Mouse (Mus musculus): Measurements from ENCODE around the gene Zmiz1. TPM values are rescaled to one million over a fixed set of nuclear protein-coding genes. Genes with fewer than 3 reads are reported as not detected.

The Zmiz1 gene
- 129 and 135 TPM in 2 replicates for total RNA-seq (2014; rRNA removed)
- polyA plus RNA-seq (2015; fragmentation: Nextera tagmentation; extraction: Ambion mirVana) = 41.9 and 50.6 TPM in 2 replicates

GRCm38 (mm10) chr14:25459016-25459393 is at the start of gene Zmiz1:
TSS of gene Zmiz1 (plus strand) at chr14:25459185.
- H3K36me3 ChIP-seq (ENCODE audit: insufficient read depth, low read length) = no peaks in the 10 kb centered on the region
- no peaks in the 10 kb centered on the region for H3K27me3 ChIP-seq (ENCODE audit: insufficient read depth, low read length)
- WGBS = under 1% methylated on average over 42 of the region's 42 CpGs
- H3K27ac ChIP-seq = peak within 1 kb of the TSS; percentile 98
- peak within 1 kb of the TSS; percentile 85 for H3K4me3 ChIP-seq (ENCODE audit: low read length)
- DNase-seq (ENCODE audit: low spot score) (peak; percentile 95), ATAC-seq (peak; percentile 28)
- H3K9me3 ChIP-seq (ENCODE audit: low read length) = no peaks in the 10 kb centered on the region
- peak within 1 kb of the TSS; percentile 96 for H3K9ac ChIP-seq (replicated peaks; ENCODE audit: low read length)
- peak within 1 kb of the TSS; percentile 89 for H3K4me2 ChIP-seq (ENCODE audit: low read depth, low read length)
- H3K4me1 ChIP-seq (ENCODE audit: insufficient read depth, low read length) = peaks cover 30% of the 10 kb centered on the region
- no peak for TF ChIP-seq CTCF (IDR thresholded peaks at IDR 0.05; ENCODE audit: low read depth)

- ATAC-seq = no peak
- H3K9ac ChIP-seq (replicated peaks; ENCODE audit: low read length) = no peak overlapping the region
- DNase-seq (ENCODE audit: low spot score) = no peak
- no peaks in the 10 kb centered on the region for H3K36me3 ChIP-seq (ENCODE audit: insufficient read depth, low read length)
- 77% methylated on average over 9 of the region's 9 CpGs for WGBS
- no peaks in the 10 kb centered on the region for H3K9me3 ChIP-seq (ENCODE audit: low read length)
- no peak overlapping the region for H3K4me3 ChIP-seq (ENCODE audit: low read length)
- H3K27me3 ChIP-seq (ENCODE audit: insufficient read depth, low read length) = no peaks in the 10 kb centered on the region
- H3K27ac ChIP-seq = no peak overlapping the region
- H3K4me1 ChIP-seq (ENCODE audit: insufficient read depth, low read length) = no peaks in the 10 kb centered on the region
- TF ChIP-seq CTCF (IDR thresholded peaks at IDR 0.05; ENCODE audit: low read depth) = no peak
- no peak overlapping the region for H3K4me2 ChIP-seq (ENCODE audit: low read depth, low read length)
These were observed 47.0 kb upstream of the Zmiz1 start for GRCm38 (mm10) chr14:25411848-25412527.

GRCm38 (mm10) chr14:25412811-25413210 is 46.2 kb upstream of the Zmiz1 start:
- Histone ChIP-seq H3K9me3 (ENCODE audit: low read length) (no peaks in the 10 kb centered on the region), H3K9ac (replicated peaks; ENCODE audit: low read length) (no peak overlapping the region), H3K27ac (no peak overlapping the region), H3K4me1 (ENCODE audit: insufficient read depth, low read length) (no peaks in the 10 kb centered on the region), H3K27me3 (ENCODE audit: insufficient read depth, low read length) (no peaks in the 10 kb centered on the region), H3K36me3 (ENCODE audit: insufficient read depth, low read length) (no peaks in the 10 kb centered on the region), H3K4me3 (ENCODE audit: low read length) (no peak overlapping the region), H3K4me2 (ENCODE audit: low read depth, low read length) (no peak overlapping the region)
- 98% methylated on average over 10 of the region's 10 CpGs for WGBS
- no peak for DNase-seq (ENCODE audit: low spot score)
- no peak for TF ChIP-seq CTCF (IDR thresholded peaks at IDR 0.05; ENCODE audit: low read depth)
- ATAC-seq = no peak

DNA sequence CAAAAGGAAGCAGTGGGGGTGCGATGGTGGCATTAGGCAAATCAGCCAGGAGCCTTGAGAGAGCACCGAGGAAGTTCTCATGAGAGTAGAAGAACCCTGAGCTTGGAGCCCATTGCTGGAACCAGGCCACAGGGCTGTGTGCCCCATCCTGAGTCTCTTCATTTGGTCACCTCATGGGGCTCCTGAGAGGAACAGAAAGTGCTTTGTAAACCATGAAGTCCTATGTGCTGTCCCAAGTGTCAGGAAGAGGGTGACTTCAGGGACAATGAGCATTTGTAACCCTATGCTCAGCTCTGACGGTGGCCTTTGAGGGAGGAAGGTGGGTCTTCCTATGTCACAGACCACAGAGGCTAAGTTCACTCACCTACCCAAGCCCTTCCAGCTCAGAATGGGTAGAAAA is 45.5 kb upstream of the Zmiz1 start:
- ATAC-seq (no peak), DNase-seq (ENCODE audit: low spot score) (no peak)
- no peak overlapping the region for H3K27ac ChIP-seq
- H3K4me1 ChIP-seq (ENCODE audit: insufficient read depth, low read length) = no peaks in the 10 kb centered on the region
- H3K27me3 ChIP-seq (ENCODE audit: insufficient read depth, low read length) = no peaks in the 10 kb centered on the region
- H3K36me3 ChIP-seq (ENCODE audit: insufficient read depth, low read length) = no peaks in the 10 kb centered on the region
- no peak overlapping the region for H3K4me3 ChIP-seq (ENCODE audit: low read length)
- WGBS = 70% methylated on average over 3 of the region's 3 CpGs
- H3K9me3 ChIP-seq (ENCODE audit: low read length) = no peaks in the 10 kb centered on the region
- H3K9ac ChIP-seq (replicated peaks; ENCODE audit: low read length) = no peak overlapping the region
- no peak overlapping the region for H3K4me2 ChIP-seq (ENCODE audit: low read depth, low read length)
- TF ChIP-seq CTCF (IDR thresholded peaks at IDR 0.05; ENCODE audit: low read depth) = no peak

DNA sequence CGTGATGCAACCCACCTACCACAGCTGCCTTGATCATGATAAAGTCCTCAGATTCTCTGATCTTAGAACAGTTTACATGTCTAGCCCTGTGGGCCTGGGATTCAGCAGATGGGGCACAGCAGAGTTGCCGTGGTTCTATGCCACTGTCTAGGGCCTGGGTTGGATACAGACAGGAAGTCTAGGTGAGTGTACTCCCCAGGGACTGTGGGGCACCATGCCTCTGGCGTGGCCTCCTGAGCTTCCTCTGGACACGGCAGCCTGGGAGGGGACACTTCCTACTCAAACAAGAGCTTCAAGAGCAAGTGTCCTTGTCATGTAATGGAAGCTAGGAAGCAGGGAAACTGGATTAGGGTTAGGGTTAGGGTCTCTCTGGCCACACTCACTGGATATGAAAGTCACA is 44.9 kb upstream of the Zmiz1 start:
- Histone ChIP-seq H3K9ac (replicated peaks; ENCODE audit: low read length) (no peak overlapping the region), H3K4me1 (ENCODE audit: insufficient read depth, low read length) (no peaks in the 10 kb centered on the region), H3K9me3 (ENCODE audit: low read length) (no peaks in the 10 kb centered on the region), H3K27me3 (ENCODE audit: insufficient read depth, low read length) (no peaks in the 10 kb centered on the region), H3K27ac (no peak overlapping the region), H3K4me3 (ENCODE audit: low read length) (no peak overlapping the region), H3K36me3 (ENCODE audit: insufficient read depth, low read length) (no peaks in the 10 kb centered on the region), H3K4me2 (ENCODE audit: low read depth, low read length) (no peak overlapping the region)
- ATAC-seq (no peak), DNase-seq (ENCODE audit: low spot score) (no peak)
- no peak for TF ChIP-seq CTCF (IDR thresholded peaks at IDR 0.05; ENCODE audit: low read depth)
- 94% methylated on average over 4 of the region's 4 CpGs for WGBS

DNA sequence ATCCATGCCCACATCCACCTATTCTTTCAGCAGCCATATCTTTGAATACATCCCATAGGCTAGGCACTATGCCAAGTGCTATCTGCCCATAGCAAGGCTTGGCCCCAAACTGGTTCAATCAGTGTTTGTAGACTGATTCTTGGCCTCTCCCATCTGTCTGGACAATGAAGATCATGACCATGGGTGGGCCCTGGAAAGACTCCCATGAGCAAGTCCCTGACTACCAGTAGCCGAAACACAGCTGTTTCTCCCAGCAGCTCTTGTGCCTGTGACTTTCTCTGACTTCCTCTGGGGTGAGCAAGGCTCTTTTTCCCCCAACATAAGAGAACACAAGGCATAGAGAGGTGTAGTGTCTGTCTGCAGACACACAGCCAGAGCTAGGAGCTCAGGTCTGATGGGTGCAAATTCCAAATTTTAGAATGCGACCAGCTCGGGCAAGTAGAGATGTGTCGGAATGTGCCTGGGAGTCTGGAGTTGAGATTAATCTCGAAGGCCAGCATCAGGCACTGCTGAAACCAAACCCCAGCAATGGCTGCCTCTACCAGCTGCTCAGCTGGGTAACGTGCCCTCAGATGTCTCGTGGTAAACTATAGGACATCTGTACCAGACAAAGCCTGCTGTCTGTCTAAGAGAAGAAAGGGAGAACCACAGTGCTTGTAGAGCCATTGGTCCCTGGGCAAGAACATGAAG is 38.8 kb upstream of the Zmiz1 start:
- peaks cover 5% of the 10 kb centered on the region; the same call in 1 of the 2 replicates for H3K4me1 ChIP-seq (ENCODE audit: insufficient read depth, low read length)
- no peaks in the 10 kb centered on the region for H3K9me3 ChIP-seq (ENCODE audit: low read length)
- H3K27ac ChIP-seq = no peak overlapping the region
- ATAC-seq (no peak), DNase-seq (ENCODE audit: low spot score) (peak; percentile 21)
- TF ChIP-seq CTCF (IDR thresholded peaks at IDR 0.05; ENCODE audit: low read depth) = no peak
- no peak overlapping the region for H3K4me3 ChIP-seq (ENCODE audit: low read length)
- no peaks in the 10 kb centered on the region for H3K27me3 ChIP-seq (ENCODE audit: insufficient read depth, low read length)
- no peak overlapping the region for H3K4me2 ChIP-seq (ENCODE audit: low read depth, low read length)
- no peak overlapping the region for H3K9ac ChIP-seq (replicated peaks; ENCODE audit: low read length)
- WGBS = 76% methylated on average over 7 of the region's 7 CpGs
- no peaks in the 10 kb centered on the region for H3K36me3 ChIP-seq (ENCODE audit: insufficient read depth, low read length)

GRCm38 (mm10) chr14:25420987-25421386 is 38.0 kb upstream of the Zmiz1 start:
- Histone ChIP-seq H3K9ac (replicated peaks; ENCODE audit: low read length) (no peak overlapping the region), H3K9me3 (ENCODE audit: low read length) (no peaks in the 10 kb centered on the region), H3K4me1 (ENCODE audit: insufficient read depth, low read length) (peaks cover 5% of the 10 kb centered on the region; the same call in 1 of the 2 replicates), H3K36me3 (ENCODE audit: insufficient read depth, low read length) (no peaks in the 10 kb centered on the region), H3K27ac (peak overlapping the region; percentile 62; the same call in 1 of the 2 replicates), H3K4me3 (ENCODE audit: low read length) (no peak overlapping the region), H3K27me3 (ENCODE audit: insufficient read depth, low read length) (no peaks in the 10 kb centered on the region), H3K4me2 (ENCODE audit: low read depth, low read length) (no peak overlapping the region)
- peak; percentile 69 for DNase-seq (ENCODE audit: low spot score)
- ATAC-seq = peak; percentile 53
- WGBS = 40% methylated on average over 1 of the region's 1 CpGs
- TF ChIP-seq CTCF (IDR thresholded peaks at IDR 0.05; ENCODE audit: low read depth) = no peak
